Mouse (Mus musculus) lung, postnatal 0 days (tissue): ENCODE measurements around the gene Gsg1. TPM values are rescaled to one million over a fixed set of nuclear protein-coding genes. Genes with fewer than 3 reads are reported as not detected.

Experiments
- ATAC-seq: fragments of 200-750 bp; cut with Nextera tagmentation; 2 replicates; pipeline ENCODE4 v1.8.0; 2017; ENCODE audit warnings: moderate library complexity
- DNase-seq: peaks from one replicate; pipeline ENCODE4 v3.0.0-alpha.2; 2016; ENCODE audit warnings: low spot score
- H3K27ac ChIP-seq: fragments of 300-500 bp; sonication (generic); 2 replicates; pipeline ENCODE4 v1.5.1; 2014; ENCODE audit warnings: antibody characterized with exemption, mild to moderate bottlenecking, low read length, mixed read lengths
- H3K27me3 ChIP-seq: fragments of 300-500 bp; sonication (generic); replicated peaks from 2 replicates; pipeline ENCODE4 v1.6.1; 2014; ENCODE audit warnings: low read length, mixed read lengths; ENCODE audit not compliant: insufficient read depth
- H3K36me3 ChIP-seq: fragments of 300-500 bp; sonication (generic); 2 replicates; pipeline ENCODE4 v1.6.1; 2014; ENCODE audit warnings: low read length, mixed read lengths; ENCODE audit not compliant: insufficient read depth
- H3K4me1 ChIP-seq: fragments of 300-500 bp; sonication (generic); 2 replicates; pipeline ENCODE4 v1.6.1; 2014; ENCODE audit warnings: antibody characterized with exemption, low read depth, low read length, mixed read lengths; ENCODE audit not compliant: insufficient read depth
- H3K4me2 ChIP-seq: fragments of 300-500 bp; sonication (generic); replicated peaks from 2 replicates; pipeline ENCODE4 v1.6.1; 2014; ENCODE audit warnings: low read depth, mild to moderate bottlenecking, low read length, moderate library complexity, mixed read lengths
- H3K4me3 ChIP-seq: fragments of 300-500 bp; sonication (generic); 2 replicates; pipeline ENCODE4 v1.5.1; 2014; ENCODE audit warnings: low read depth, low read length
- H3K9ac ChIP-seq: fragments of 300-500 bp; sonication (generic); replicated peaks from 2 replicates; pipeline ENCODE4 v1.6.1; 2014; ENCODE audit warnings: low read depth, mild to moderate bottlenecking
- H3K9me3 ChIP-seq: fragments of 300-500 bp; sonication (generic); 2 replicates; pipeline ENCODE4 v1.6.1; 2016; ENCODE audit warnings: low read length, mixed read lengths
- CTCF ChIP-seq: IDR thresholded peaks from 2 replicates; pipeline ENCODE4 v1.5.1; 2016; ENCODE audit warnings: antibody characterized with exemption, mild to moderate bottlenecking
- EP300 ChIP-seq: IDR thresholded peaks from 2 replicates; pipeline ENCODE4 v1.6.1; 2016; ENCODE audit warnings: antibody characterized with exemption, mild to moderate bottlenecking, control low read depth
- WGBS: fragments of 180-500 bp; shearing (Covaris S2); extraction: QIAGEN DNeasy Blood & Tissue Kit; methylation state at CpG from one replicate; pipeline ENCODE4 v1.1.7; 2014; 5-methylcytosine and 5-hydroxymethylcytosine counted together
- polyA plus RNA-seq: library from polyadenylated mRNA; unstranded; fragments of >200 nt; fragmentation: Nextera tagmentation; extraction: Ambion mirVana; gene quantifications from 2 replicates; pipeline ENCODE4 v1.2.1, GENCODE M21; 2015

Gene Gsg1
- polyA plus RNA-seq, 1 experiment from 2014 or later, result 5.5 TPM

DNA sequence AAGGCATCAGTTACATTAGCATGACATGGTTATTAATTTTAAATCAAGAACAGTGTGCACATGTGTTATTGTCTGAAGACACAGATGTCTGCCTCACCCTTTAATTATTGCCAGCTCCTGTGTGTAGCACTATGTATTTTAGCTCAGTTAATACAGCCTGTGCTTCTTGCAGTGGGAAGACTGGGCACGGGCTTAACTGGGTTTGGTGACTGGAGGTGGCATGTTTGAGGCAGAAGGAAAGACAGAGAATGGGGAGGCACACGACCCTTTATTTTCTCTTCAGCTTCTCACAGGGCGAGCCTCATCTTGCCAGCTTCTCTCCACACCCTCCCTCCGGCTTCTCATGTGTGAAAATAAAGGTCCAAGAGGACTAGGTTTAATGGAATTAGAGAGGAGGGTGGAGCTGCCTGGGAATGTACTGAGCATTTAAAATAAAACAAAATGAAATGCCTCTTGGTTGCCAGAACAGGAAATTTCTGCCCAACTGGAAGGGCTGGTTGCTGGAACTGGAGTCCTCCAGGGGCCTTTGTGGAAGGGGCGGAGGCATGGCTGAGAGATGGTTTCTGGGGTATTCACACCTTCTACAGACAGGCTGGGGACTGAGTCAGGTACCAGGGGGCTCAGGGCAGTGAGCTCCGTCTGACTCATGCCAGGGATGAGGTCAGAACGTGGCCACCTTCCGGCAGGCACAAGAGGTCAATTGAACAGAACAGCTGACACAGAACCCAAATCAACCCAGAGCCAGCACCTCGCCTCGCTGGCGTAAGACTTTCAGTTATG lies 41.1 kb upstream of the Gsg1 start:
- Histone ChIP-seq H3K27me3 (no peaks in the 10 kb centered on the region), H3K27ac (peak overlapping the region; percentile 51), H3K4me2 (no peak overlapping the region), H3K4me3 (no peak overlapping the region), H3K36me3 (no peaks in the 10 kb centered on the region), H3K9ac (no peak overlapping the region), H3K4me1 (peaks cover 5% of the 10 kb centered on the region; the same call in 1 of the 2 replicates), H3K9me3 (no peaks in the 10 kb centered on the region)
- DNase-seq, result peak; percentile 65
- ATAC-seq, result peak; percentile 48
- WGBS, result 47% methylated on average over 11 of the region's 11 CpGs
- no peak for TF ChIP-seq CTCF
- peak; percentile 79; the same call in 1 of the 2 replicates for TF ChIP-seq EP300

DNA sequence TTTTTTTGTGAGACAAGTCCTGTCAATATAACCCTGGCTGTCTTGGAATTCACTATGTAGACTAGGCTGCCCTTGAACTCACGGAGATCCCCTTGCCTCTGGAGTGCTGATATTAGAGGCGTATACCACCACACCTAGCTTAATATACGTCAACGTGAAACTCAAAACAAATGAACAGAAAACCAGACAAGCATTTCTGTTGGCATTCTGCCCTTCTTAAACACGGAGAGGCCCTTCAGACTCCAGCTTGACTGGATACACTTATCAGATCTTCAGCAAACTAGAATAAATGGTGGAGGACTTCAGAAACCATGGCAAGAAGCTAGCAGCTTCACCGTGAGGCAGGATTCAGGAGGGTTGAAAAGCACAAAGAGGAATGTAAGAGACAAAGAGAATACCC lies 40.0 kb upstream of the Gsg1 start:
- DNase-seq, result peak; percentile 76
- H3K4me1 ChIP-seq, result peaks cover 5% of the 10 kb centered on the region; the same call in 1 of the 2 replicates
- peak; percentile 30; the same call in 1 of the 2 replicates for ATAC-seq
- no peaks in the 10 kb centered on the region for H3K9me3 ChIP-seq
- no peaks in the 10 kb centered on the region for H3K36me3 ChIP-seq
- TF ChIP-seq CTCF (no peak), EP300 (peak; percentile 61; the same call in 1 of the 2 replicates)
- 32% methylated on average over 6 of the region's 6 CpGs for WGBS
- no peak overlapping the region for H3K4me2 ChIP-seq
- no peak overlapping the region for H3K4me3 ChIP-seq
- no peaks in the 10 kb centered on the region for H3K27me3 ChIP-seq
- no peak overlapping the region for H3K9ac ChIP-seq
- 0 out of 2 replicates have a peak overlapping the region, but pooled peaks have one; percentile 51 for H3K27ac ChIP-seq

- Histone ChIP-seq H3K9me3 (no peaks in the 10 kb centered on the region), H3K27me3 (no peaks in the 10 kb centered on the region), H3K4me1 (peaks cover 5% of the 10 kb centered on the region; the same call in 1 of the 2 replicates), H3K4me3 (no peak overlapping the region), H3K36me3 (no peaks in the 10 kb centered on the region), H3K27ac (no peak overlapping the region), H3K9ac (no peak overlapping the region), H3K4me2 (no peak overlapping the region)
- TF ChIP-seq CTCF (no peak), EP300 (no peak)
- DNase-seq (peak; percentile 69), ATAC-seq (peak; percentile 54)
- WGBS, result 43% methylated on average over 4 of the region's 4 CpGs
Observed at GRCm38 (mm10) chr6:135292391-135292790, 38.2 kb upstream of the Gsg1 start.

- Histone ChIP-seq H3K27ac (no peak overlapping the region), H3K27me3 (no peaks in the 10 kb centered on the region), H3K9me3 (no peaks in the 10 kb centered on the region), H3K9ac (no peak overlapping the region), H3K4me3 (no peak overlapping the region), H3K36me3 (no peaks in the 10 kb centered on the region), H3K4me2 (no peak overlapping the region), H3K4me1 (no peaks in the 10 kb centered on the region)
- 44% methylated on average over 10 of the region's 10 CpGs for WGBS
- DNase-seq (no peak), ATAC-seq (no peak)
- TF ChIP-seq CTCF (no peak), EP300 (no peak)
Observed at GRCm38 (mm10) chr6:135279856-135280255, 25.7 kb upstream of the Gsg1 start.

GRCm38 (mm10) chr6:135279286-135279685 lies 25.1 kb upstream of the Gsg1 start:
- H3K4me1 ChIP-seq, result no peaks in the 10 kb centered on the region
- WGBS, result 35% methylated on average over 5 of the region's 5 CpGs
- no peaks in the 10 kb centered on the region for H3K9me3 ChIP-seq
- H3K27me3 ChIP-seq, result no peaks in the 10 kb centered on the region
- no peak overlapping the region for H3K9ac ChIP-seq
- no peak overlapping the region for H3K27ac ChIP-seq
- TF ChIP-seq EP300, result no peak
- H3K4me2 ChIP-seq, result no peak overlapping the region
- no peaks in the 10 kb centered on the region for H3K36me3 ChIP-seq
- ATAC-seq (no peak), DNase-seq (no peak)
- H3K4me3 ChIP-seq, result no peak overlapping the region

- TF ChIP-seq CTCF (no peak), EP300 (no peak)
Observed at GRCm38 (mm10) chr6:135278302-135278701, 24.2 kb upstream of the Gsg1 start.

More at GRCm38 (mm10) chr6:135278302-135278701, 24.2 kb upstream of the Gsg1 start:
- no peaks in the 10 kb centered on the region for H3K36me3 ChIP-seq
- no peak overlapping the region for H3K9ac ChIP-seq
- H3K27me3 ChIP-seq, result no peaks in the 10 kb centered on the region
- H3K9me3 ChIP-seq, result no peaks in the 10 kb centered on the region
- no peak overlapping the region for H3K4me2 ChIP-seq
- DNase-seq (no peak), ATAC-seq (no peak)
- 89% methylated on average over 6 of the region's 6 CpGs for WGBS
- no peak overlapping the region for H3K4me3 ChIP-seq
- H3K4me1 ChIP-seq, result no peaks in the 10 kb centered on the region
- no peak overlapping the region for H3K27ac ChIP-seq
